Comparison of ENCODE assay signal across 12 mouse cellular contexts in the genomic region with DNA sequence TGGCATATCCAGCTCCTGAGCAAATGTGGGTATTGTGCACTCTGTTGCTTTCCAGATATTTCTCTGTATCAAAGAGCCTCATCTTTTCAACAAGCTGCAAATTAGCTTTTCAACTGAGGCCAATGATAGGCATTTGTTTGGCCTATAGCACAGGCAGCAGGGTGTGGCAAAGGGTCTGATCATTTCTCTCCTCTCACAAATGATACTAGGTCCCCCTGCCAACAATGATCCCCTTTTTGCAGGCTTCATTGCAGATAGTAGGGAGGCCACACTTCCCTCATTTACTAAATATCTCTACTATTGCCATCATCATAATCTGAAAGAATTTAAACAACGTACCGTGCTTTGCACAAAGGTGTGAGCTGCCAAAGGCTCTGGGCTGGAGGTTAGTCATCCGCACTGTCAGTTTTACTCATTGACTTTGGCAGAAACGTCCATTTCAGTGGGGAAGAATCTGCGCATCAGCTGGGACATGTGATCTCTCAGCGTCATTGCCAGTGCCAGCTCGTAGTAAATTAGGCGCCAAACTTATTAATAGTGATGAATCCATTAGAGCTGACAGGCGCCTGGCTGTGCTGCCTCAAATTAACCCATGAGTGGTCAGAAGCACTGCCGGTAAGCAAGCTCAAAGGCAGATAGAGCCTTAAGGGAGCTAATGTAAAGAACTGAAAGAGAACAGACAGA.
DNase-seq lines count a peak whose midpoint lies in the region; ATAC-seq and TF ChIP-seq lines count a peak whose summit lies in the region.
"Had no signal": no experiment of that assay in that cellular context is flagged by ENCODE, and none has a peak within 500 bp of the region (broad histone marks: within the 10 kb centered on the region; RNA-seq: fewer than 3 reads in every experiment).

No protein-coding gene starts in this region.

- no peaks in the 10 kb centered on the region for H3K36me3 ChIP-seq in limb, embryonic 13.5 days
- no peaks in the 10 kb centered on the region for H3K36me3 ChIP-seq in limb, embryonic 10.5 days
- H3K36me3 ChIP-seq in hindbrain, embryonic 12.5 days = no peaks in the 10 kb centered on the region
- no peaks in the 10 kb centered on the region for H3K36me3 ChIP-seq in midbrain, embryonic 14.5 days (ENCODE audit: control insufficient read depth, insufficient read depth, low read length)
- H3K36me3 ChIP-seq in kidney, adult 2 months (ENCODE audit: control insufficient read depth, insufficient read depth, low read length) = no peaks in the 10 kb centered on the region
- H3K36me3 ChIP-seq in liver, postnatal 0 days (replicated peaks; ENCODE audit: insufficient read depth, low read length) = no peaks in the 10 kb centered on the region
- H3K36me3 ChIP-seq: liver, embryonic 15.5 days had no signal

- H3K9me3 ChIP-seq in limb, embryonic 13.5 days = no peaks in the 10 kb centered on the region
- H3K9me3 ChIP-seq in limb, embryonic 10.5 days (replicated peaks) = no peaks in the 10 kb centered on the region
- H3K9me3 ChIP-seq in hindbrain, embryonic 12.5 days (replicated peaks) = no peaks in the 10 kb centered on the region
- H3K9me3 ChIP-seq in midbrain, embryonic 14.5 days (ENCODE audit: control insufficient read depth, low read length) = no peaks in the 10 kb centered on the region
- H3K9me3 ChIP-seq in liver, postnatal 0 days (ENCODE audit: low read length) = no peaks in the 10 kb centered on the region
- H3K9me3 ChIP-seq: liver, embryonic 15.5 days had no signal

- 43% methylated on average over 10 of the region's 10 CpGs for WGBS in limb, embryonic 13.5 days
- WGBS in limb, embryonic 10.5 days = 57% methylated on average over 10 of the region's 10 CpGs
- WGBS in hindbrain, embryonic 12.5 days = 43% methylated on average over 10 of the region's 10 CpGs
- WGBS in midbrain, embryonic 14.5 days = 24% methylated on average over 10 of the region's 10 CpGs
- 48% methylated on average over 10 of the region's 10 CpGs for WGBS in kidney, adult 2 months
- 75% methylated on average over 10 of the region's 10 CpGs for WGBS in liver, postnatal 0 days (ENCODE audit: insufficient replicate concordance)

- 0 out of 2 replicates have a peak overlapping the region, but pooled peaks have one; percentile 1 for H3K4me2 ChIP-seq in limb, embryonic 13.5 days (replicated peaks)
- peak overlapping the region; percentile 22; the same call in 1 of the 2 replicates for H3K4me2 ChIP-seq in hindbrain, embryonic 12.5 days (replicated peaks)
- H3K4me2 ChIP-seq in midbrain, embryonic 14.5 days (ENCODE audit: low read length) = peak overlapping the region; percentile 41
- H3K4me2 ChIP-seq in liver, postnatal 0 days (ENCODE audit: low read depth, low read length) = no peak overlapping the region
- H3K4me2 ChIP-seq: liver, embryonic 15.5 days had no signal

- peaks cover 5% of the 10 kb centered on the region; the same call in 1 of the 2 replicates for H3K4me1 ChIP-seq in limb, embryonic 13.5 days
- no peaks in the 10 kb centered on the region for H3K4me1 ChIP-seq in limb, embryonic 10.5 days
- 0 out of 2 replicates have a peak, but pooled peaks cover 6% of the 10 kb centered on the region for H3K4me1 ChIP-seq in hindbrain, embryonic 12.5 days
- H3K4me1 ChIP-seq in midbrain, embryonic 14.5 days (ENCODE audit: control insufficient read depth, insufficient read depth, low read length) = peaks cover 8% of the 10 kb centered on the region
- H3K4me1 ChIP-seq in kidney, adult 2 months (ENCODE audit: control insufficient read depth, insufficient read depth, low read length) = no peaks in the 10 kb centered on the region
- no peaks in the 10 kb centered on the region for H3K4me1 ChIP-seq in liver, postnatal 0 days (ENCODE audit: insufficient read depth)
- H3K4me1 ChIP-seq: liver, embryonic 15.5 days had no signal

- ATAC-seq in limb, embryonic 13.5 days (ENCODE audit: low FRiP score, low read depth) = no peak
- peak; percentile 79 for ATAC-seq in hindbrain, embryonic 12.5 days (ENCODE audit: low FRiP score)
- peak; percentile 86 for ATAC-seq in midbrain, embryonic 14.5 days (ENCODE audit: low FRiP score, low TSS enrichment)
- ATAC-seq in liver, postnatal 0 days = no peak

- H3K9ac ChIP-seq in limb, embryonic 13.5 days = no peak overlapping the region
- H3K9ac ChIP-seq in hindbrain, embryonic 12.5 days = no peak overlapping the region
- no peak overlapping the region for H3K9ac ChIP-seq in midbrain, embryonic 14.5 days (replicated peaks; ENCODE audit: low read length)
- no peak overlapping the region for H3K9ac ChIP-seq in liver, postnatal 0 days (replicated peaks)
- H3K9ac ChIP-seq: liver, embryonic 15.5 days had no signal

- H3K27me3 ChIP-seq in limb, embryonic 13.5 days = no peaks in the 10 kb centered on the region
- no peaks in the 10 kb centered on the region for H3K27me3 ChIP-seq in limb, embryonic 10.5 days (ENCODE audit: low read depth, poor library complexity, severe bottlenecking)
- no peaks in the 10 kb centered on the region for H3K27me3 ChIP-seq in hindbrain, embryonic 12.5 days
- H3K27me3 ChIP-seq in midbrain, embryonic 14.5 days (ENCODE audit: control insufficient read depth, insufficient read depth, low read length) = no peaks in the 10 kb centered on the region
- no peaks in the 10 kb centered on the region for H3K27me3 ChIP-seq in kidney, adult 2 months (replicated peaks; ENCODE audit: control insufficient read depth, insufficient read depth, low read length)
- H3K27me3 ChIP-seq in liver, postnatal 0 days (ENCODE audit: insufficient read depth, low read length) = no peaks in the 10 kb centered on the region
- H3K27me3 ChIP-seq: liver, embryonic 15.5 days had no signal

- no peak overlapping the region for H3K27ac ChIP-seq in limb, embryonic 13.5 days
- no peak overlapping the region for H3K27ac ChIP-seq in limb, embryonic 10.5 days
- H3K27ac ChIP-seq in hindbrain, embryonic 12.5 days = no peak overlapping the region
- H3K27ac ChIP-seq in midbrain, embryonic 14.5 days (replicated peaks; ENCODE audit: low read depth, low read length) = no peak overlapping the region
- no peak overlapping the region for H3K27ac ChIP-seq in kidney, adult 2 months (ENCODE audit: insufficient read depth, low read depth, low read length)
- no peak overlapping the region for H3K27ac ChIP-seq in liver, postnatal 0 days (ENCODE audit: low read depth)
- H3K27ac ChIP-seq: liver, embryonic 15.5 days had no signal

- DNase-seq in limb, embryonic 10.5 days (ENCODE audit: low spot score) = no peak
- DNase-seq in brain, adult 2 months (ENCODE audit: low read depth, low spot score) = peak; percentile 44
- peak; percentile 76 for DNase-seq in midbrain, embryonic 14.5 days
- no peak for DNase-seq in kidney, postnatal 10 days
- DNase-seq in kidney, adult 2 months = no peak
- no peak for DNase-seq in liver, postnatal 0 days
- DNase-seq: adrenal gland, postnatal 25 days; heart, postnatal 10 days; kidney, postnatal 36 days had no signal

- TF ChIP-seq CTCF in kidney, adult 2 months (conservative IDR thresholded peaks at IDR 0.05; ENCODE audit: insufficient read depth, insufficient read length, low read depth, low read length) = no peak
- no peak for TF ChIP-seq CTCF in liver, postnatal 0 days (IDR thresholded peaks at IDR 0.05; ENCODE audit: low read depth)

- no peak overlapping the region for H3K4me3 ChIP-seq in limb, embryonic 13.5 days
- H3K4me3 ChIP-seq in limb, embryonic 10.5 days = no peak overlapping the region
- no peak overlapping the region for H3K4me3 ChIP-seq in hindbrain, embryonic 12.5 days
- H3K4me3 ChIP-seq in midbrain, embryonic 14.5 days (replicated peaks; ENCODE audit: low read depth, low read length) = no peak overlapping the region
- H3K4me3 ChIP-seq in kidney, adult 2 months (ENCODE audit: insufficient read depth, low read depth, low read length) = no peak overlapping the region
- no peak overlapping the region for H3K4me3 ChIP-seq in liver, postnatal 0 days (ENCODE audit: low read depth, low read length)
- H3K4me3 ChIP-seq: liver, embryonic 15.5 days had no signal

- TF ChIP-seq EP300 in liver, postnatal 0 days (IDR thresholded peaks at IDR 0.05; ENCODE audit: low read depth) = no peak

- no peak for TF ChIP-seq POLR2A in kidney, adult 2 months (IDR thresholded peaks at IDR 0.05; ENCODE audit: low read depth, low read length)

Comparison
In these comparisons a context has a peak if more than half of its experiments do, and no peak if none do; other contexts are left out.
1. ATAC-seq: peak in hindbrain, embryonic 12.5 days (single experiment) and midbrain, embryonic 14.5 days (single experiment); none in limb, embryonic 13.5 days (single experiment) and liver, postnatal 0 days (single experiment).
2. DNase-seq: peak in brain, adult 2 months (single experiment) and midbrain, embryonic 14.5 days (single experiment); none in limb, embryonic 10.5 days (single experiment), kidney, postnatal 10 days (single experiment), kidney, adult 2 months (single experiment) and liver, postnatal 0 days (single experiment).